22 mouse cellular contexts compared by ENCODE assay signal in the genomic region with DNA sequence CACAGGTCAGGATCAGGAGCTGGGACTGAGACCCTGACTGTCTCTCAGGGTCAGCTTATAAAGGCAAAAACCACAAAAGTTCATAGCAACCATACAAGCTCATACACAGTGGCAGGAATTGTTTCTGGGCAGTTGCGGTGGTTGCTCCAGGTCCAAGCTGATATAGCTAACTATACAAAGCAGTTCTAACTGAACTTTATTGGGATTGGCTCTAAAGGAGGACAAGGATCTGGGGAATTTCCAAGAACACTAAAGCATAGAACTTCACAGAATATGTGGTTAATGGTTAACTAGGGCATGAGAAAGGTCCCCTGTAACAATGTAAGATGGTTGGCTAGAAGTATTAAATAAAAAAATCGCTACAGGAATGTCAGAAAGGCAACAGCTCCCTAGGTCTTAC.
DNase-seq lines count a peak whose midpoint lies in the region; ATAC-seq and TF ChIP-seq lines count a peak whose summit lies in the region.
"Had no signal": no experiment of that assay in that cellular context is flagged by ENCODE, and none has a peak within 500 bp of the region (broad histone marks: within the 10 kb centered on the region; RNA-seq: fewer than 3 reads in every experiment).

No protein-coding gene starts in this region.

- TF ChIP-seq EP300 in liver, postnatal 0 days (IDR thresholded peaks at IDR 0.05; ENCODE audit: low read depth), result no peak

- no peak for TF ChIP-seq CTCF in kidney, adult 2 months (conservative IDR thresholded peaks at IDR 0.05; ENCODE audit: insufficient read depth, insufficient read length, low read depth, low read length)
- TF ChIP-seq CTCF in liver, adult 2 months (IDR thresholded peaks at IDR 0.05; ENCODE audit: low read depth, low read length), result no peak
- TF ChIP-seq CTCF in liver, postnatal 0 days (IDR thresholded peaks at IDR 0.05; ENCODE audit: low read depth), result no peak

- 0 out of 2 replicates have a peak overlapping the region, but pooled peaks have one; percentile 12 for H3K27ac ChIP-seq in kidney, adult 2 months (ENCODE audit: insufficient read depth, low read depth, low read length)
- no peak overlapping the region for H3K27ac ChIP-seq in liver, adult 2 months (replicated peaks; ENCODE audit: insufficient read depth, low read depth, low read length)
- no peak overlapping the region for H3K27ac ChIP-seq in liver, postnatal 0 days (ENCODE audit: low read depth)
- H3K27ac ChIP-seq: embryonic facial prominence, embryonic 15.5 days; forebrain, embryonic 10.5 days; heart, embryonic 13.5 days; hindbrain, embryonic 15.5 days had no signal

- no peak for TF ChIP-seq POLR2A in kidney, adult 2 months (IDR thresholded peaks at IDR 0.05; ENCODE audit: low read depth, low read length)
- TF ChIP-seq POLR2A in liver, adult 2 months (IDR thresholded peaks at IDR 0.05; ENCODE audit: extremely low read depth, insufficient read depth, low read length), result no peak

- no peaks in the 10 kb centered on the region for H3K27me3 ChIP-seq in kidney, adult 2 months (replicated peaks; ENCODE audit: control insufficient read depth, insufficient read depth, low read length)
- no peaks in the 10 kb centered on the region for H3K27me3 ChIP-seq in liver, adult 2 months (ENCODE audit: control insufficient read depth, insufficient read depth, low read length)
- H3K27me3 ChIP-seq in liver, postnatal 0 days (ENCODE audit: insufficient read depth, low read length), result no peaks in the 10 kb centered on the region
- H3K27me3 ChIP-seq: embryonic facial prominence, embryonic 15.5 days; heart, embryonic 13.5 days; hindbrain, embryonic 15.5 days had no signal

- H3K79me2 ChIP-seq in liver, adult 2 months (ENCODE audit: control insufficient read depth, insufficient read depth, low read length), result no peaks in the 10 kb centered on the region

- no peak overlapping the region for H3K9ac ChIP-seq in liver, adult 2 months (ENCODE audit: low read depth, low read length)
- H3K9ac ChIP-seq in liver, postnatal 0 days (replicated peaks), result no peak overlapping the region
- H3K9ac ChIP-seq: embryonic facial prominence, embryonic 15.5 days; heart, embryonic 13.5 days; hindbrain, embryonic 15.5 days had no signal

- no peak overlapping the region for H3K4me3 ChIP-seq in kidney, adult 2 months (ENCODE audit: insufficient read depth, low read depth, low read length)
- H3K4me3 ChIP-seq in liver, adult 2 months (ENCODE audit: insufficient read depth, low read depth, low read length), result no peak overlapping the region
- no peak overlapping the region for H3K4me3 ChIP-seq in liver, postnatal 0 days (ENCODE audit: low read depth, low read length)
- H3K4me3 ChIP-seq: embryonic facial prominence, embryonic 15.5 days; erythroblast, embryonic 14.5 days; forebrain, embryonic 10.5 days; heart, embryonic 13.5 days; hindbrain, embryonic 15.5 days had no signal

- H3K4me1 ChIP-seq in kidney, adult 2 months (ENCODE audit: control insufficient read depth, insufficient read depth, low read length), result peaks cover 3% of the 10 kb centered on the region; the same call in 1 of the 2 replicates
- H3K4me1 ChIP-seq in liver, adult 2 months (ENCODE audit: control insufficient read depth, insufficient read depth, low read length), result no peaks in the 10 kb centered on the region
- H3K4me1 ChIP-seq in liver, postnatal 0 days (ENCODE audit: insufficient read depth), result no peaks in the 10 kb centered on the region
- H3K4me1 ChIP-seq: embryonic facial prominence, embryonic 15.5 days; forebrain, embryonic 10.5 days; heart, embryonic 13.5 days; hindbrain, embryonic 15.5 days had no signal

- DNase-seq in kidney, adult 2 months, result peak; percentile 6
- no peak for DNase-seq in kidney, postnatal 10 days
- DNase-seq in liver, adult 2 months (ENCODE audit: extremely low read depth, low read depth, low spot score), result peak; percentile 4
- DNase-seq in liver, postnatal 0 days, result no peak
- DNase-seq in large intestine, adult 2 months (ENCODE audit: low read depth, low spot score), result peak; percentile 67
- no peak for DNase-seq in MN1 (ENCODE audit: low spot score)
- DNase-seq: adrenal gland, adult 2 months; adrenal gland, postnatal 25 days; B cell, adult 2 months; cerebellum, adult 18-20 months; cerebellum, adult 9-11 months; cerebellum, postnatal 36 days; gastrocnemius, postnatal 36 days; heart, adult 11 months; heart, postnatal 36 days had no signal

- no peaks in the 10 kb centered on the region for H3K9me3 ChIP-seq in liver, postnatal 0 days (ENCODE audit: low read length)
- H3K9me3 ChIP-seq: embryonic facial prominence, embryonic 15.5 days; forebrain, embryonic 10.5 days; heart, embryonic 13.5 days; hindbrain, embryonic 15.5 days had no signal

- no peak for ATAC-seq in liver, postnatal 0 days
- ATAC-seq in CD4-positive, CD25-positive, alpha-beta regulatory T cell, adult 4 months, result no peak
- ATAC-seq: forebrain, embryonic 14.5 days had no signal

- no peaks in the 10 kb centered on the region for H3K36me3 ChIP-seq in kidney, adult 2 months (ENCODE audit: control insufficient read depth, insufficient read depth, low read length)
- H3K36me3 ChIP-seq in liver, adult 2 months (ENCODE audit: control insufficient read depth, insufficient read depth, low read length), result no peaks in the 10 kb centered on the region
- H3K36me3 ChIP-seq in liver, postnatal 0 days (replicated peaks; ENCODE audit: insufficient read depth, low read length), result no peaks in the 10 kb centered on the region
- H3K36me3 ChIP-seq: embryonic facial prominence, embryonic 15.5 days; forebrain, embryonic 10.5 days; heart, embryonic 13.5 days; hindbrain, embryonic 15.5 days had no signal

- WGBS in kidney, adult 2 months, result 30% methylated on average over 2 of the region's 2 CpGs
- 40% methylated on average over 2 of the region's 2 CpGs for WGBS in liver, adult 2 months
- 73% methylated on average over 2 of the region's 2 CpGs for WGBS in liver, postnatal 0 days (ENCODE audit: insufficient replicate concordance)
- 23% methylated on average over 2 of the region's 2 CpGs for WGBS in large intestine, adult 2 months

- H3K4me2 ChIP-seq in liver, postnatal 0 days (ENCODE audit: low read depth, low read length), result no peak overlapping the region
- H3K4me2 ChIP-seq: embryonic facial prominence, embryonic 15.5 days; heart, embryonic 13.5 days; hindbrain, embryonic 15.5 days had no signal

Comparison
In these comparisons a context has a peak if more than half of its experiments do, and no peak if none do; other contexts are left out.
1. DNase-seq: peak in kidney, adult 2 months (single experiment), liver, adult 2 months (single experiment) and large intestine, adult 2 months (single experiment); none in kidney, postnatal 10 days (single experiment), liver, postnatal 0 days (single experiment) and MN1 (single experiment).